Mouse (Mus musculus): Measurements from ENCODE around the gene Cacng5. TPM values are rescaled to one million over a fixed set of nuclear protein-coding genes. Genes with fewer than 3 reads are reported as not detected.

Cacng5 gene
- polyA plus RNA-seq, 1 experiment from 2014 or later, result 2.9 TPM

DNA sequence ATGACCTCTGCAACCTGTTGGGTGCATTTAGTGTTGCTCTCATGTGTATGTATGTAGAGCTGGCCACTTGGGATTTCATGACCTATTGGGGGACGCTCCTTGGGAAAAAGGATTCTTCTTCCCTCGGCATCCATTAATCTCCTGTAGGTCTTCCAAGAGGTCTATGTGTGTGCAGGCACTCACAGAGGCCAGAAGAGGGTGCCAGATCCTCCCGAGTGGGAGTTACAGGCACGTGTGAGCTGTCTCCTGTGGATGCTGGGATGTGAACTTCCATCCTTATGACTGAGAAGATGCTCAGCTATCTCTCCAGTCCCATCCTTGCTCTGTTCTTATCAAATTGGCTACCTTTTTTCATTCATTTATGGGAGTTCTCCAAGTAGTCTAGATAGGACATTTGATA is 14.4 kb downstream of the Cacng5 start:
- Histone ChIP-seq H3K9me3 (replicated peaks; ENCODE audit: control insufficient read depth, low read length) (no peaks in the 10 kb centered on the region), H3K4me1 (ENCODE audit: control insufficient read depth, insufficient read depth, low read length) (no peaks in the 10 kb centered on the region; the same call in 1 of the 2 replicates), H3K27ac (ENCODE audit: low read depth, low read length) (no peak overlapping the region), H3K9ac (ENCODE audit: low read length) (no peak overlapping the region), H3K4me3 (ENCODE audit: low read depth, low read length) (no peak overlapping the region), H3K36me3 (ENCODE audit: control insufficient read depth, insufficient read depth, low read length) (no peaks in the 10 kb centered on the region), H3K27me3 (replicated peaks; ENCODE audit: control insufficient read depth, insufficient read depth, low read length) (no peaks in the 10 kb centered on the region), H3K4me2 (ENCODE audit: low read length) (no peak overlapping the region)
- ATAC-seq (no peak), DNase-seq (ENCODE audit: low spot score) (peak; percentile 50)
- 38% methylated on average over 4 of the region's 4 CpGs for WGBS

DNA sequence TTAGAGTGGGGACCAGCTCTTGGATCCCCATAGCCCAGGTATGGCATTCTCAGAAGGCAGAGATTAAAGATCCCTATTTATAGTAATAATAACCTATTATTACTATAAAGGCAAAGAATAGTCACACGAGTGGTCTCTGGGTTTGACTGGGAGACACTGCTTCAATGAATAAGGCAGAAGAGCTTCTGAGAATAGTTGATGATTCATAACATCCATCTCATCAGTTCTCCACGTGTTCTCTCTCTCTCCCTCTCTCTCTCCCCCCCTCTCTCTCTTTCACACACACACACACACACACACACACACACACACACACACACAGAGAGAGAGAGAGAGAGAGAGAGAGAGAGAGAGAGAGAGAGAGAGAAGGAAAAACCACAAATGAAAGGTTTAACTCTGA is 16.2 kb downstream of the Cacng5 start:
- Histone ChIP-seq H3K9me3 (replicated peaks; ENCODE audit: control insufficient read depth, low read length) (no peaks in the 10 kb centered on the region), H3K27ac (ENCODE audit: low read depth, low read length) (no peak overlapping the region), H3K4me3 (ENCODE audit: low read depth, low read length) (no peak overlapping the region), H3K4me2 (ENCODE audit: low read length) (no peak overlapping the region), H3K9ac (ENCODE audit: low read length) (no peak overlapping the region), H3K27me3 (replicated peaks; ENCODE audit: control insufficient read depth, insufficient read depth, low read length) (no peaks in the 10 kb centered on the region), H3K36me3 (ENCODE audit: control insufficient read depth, insufficient read depth, low read length) (no peaks in the 10 kb centered on the region), H3K4me1 (ENCODE audit: control insufficient read depth, insufficient read depth, low read length) (no peaks in the 10 kb centered on the region)
- DNase-seq (ENCODE audit: low spot score) (no peak), ATAC-seq (no peak)
- WGBS, result 51% methylated on average over 2 of the region's 2 CpGs

DNA sequence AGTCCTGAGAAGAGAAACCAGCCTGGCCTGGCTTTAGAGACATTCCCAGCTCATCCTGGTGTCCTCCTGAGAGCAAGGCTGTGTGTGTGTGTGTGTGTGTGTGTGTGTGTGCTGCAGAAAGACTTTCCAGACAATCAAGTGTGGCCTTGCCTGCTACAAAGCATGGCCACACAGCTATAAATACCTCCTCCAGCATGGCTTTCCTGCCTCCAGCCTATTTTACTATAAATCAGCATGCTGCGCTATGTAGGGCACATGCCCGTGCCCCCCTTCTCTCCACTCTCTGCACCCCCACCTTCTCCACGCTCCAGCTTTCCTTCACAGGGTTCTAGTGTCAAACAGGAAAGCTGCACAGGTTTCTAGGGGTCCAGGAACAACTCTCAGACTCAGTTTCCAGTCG is 19.2 kb downstream of the Cacng5 start:
- no peaks in the 10 kb centered on the region for H3K9me3 ChIP-seq (replicated peaks; ENCODE audit: control insufficient read depth, low read length)
- no peaks in the 10 kb centered on the region for H3K27me3 ChIP-seq (replicated peaks; ENCODE audit: control insufficient read depth, insufficient read depth, low read length)
- H3K4me2 ChIP-seq (ENCODE audit: low read length), result no peak overlapping the region
- ATAC-seq (no peak), DNase-seq (ENCODE audit: low spot score) (no peak)
- H3K36me3 ChIP-seq (ENCODE audit: control insufficient read depth, insufficient read depth, low read length), result no peaks in the 10 kb centered on the region
- H3K9ac ChIP-seq (ENCODE audit: low read length), result 0 out of 2 replicates have a peak overlapping the region, but pooled peaks have one; percentile 9
- WGBS, result 70% methylated on average over 4 of the region's 4 CpGs
- no peaks in the 10 kb centered on the region for H3K4me1 ChIP-seq (ENCODE audit: control insufficient read depth, insufficient read depth, low read length)
- H3K4me3 ChIP-seq (ENCODE audit: low read depth, low read length), result no peak overlapping the region
- no peak overlapping the region for H3K27ac ChIP-seq (ENCODE audit: low read depth, low read length)

DNA sequence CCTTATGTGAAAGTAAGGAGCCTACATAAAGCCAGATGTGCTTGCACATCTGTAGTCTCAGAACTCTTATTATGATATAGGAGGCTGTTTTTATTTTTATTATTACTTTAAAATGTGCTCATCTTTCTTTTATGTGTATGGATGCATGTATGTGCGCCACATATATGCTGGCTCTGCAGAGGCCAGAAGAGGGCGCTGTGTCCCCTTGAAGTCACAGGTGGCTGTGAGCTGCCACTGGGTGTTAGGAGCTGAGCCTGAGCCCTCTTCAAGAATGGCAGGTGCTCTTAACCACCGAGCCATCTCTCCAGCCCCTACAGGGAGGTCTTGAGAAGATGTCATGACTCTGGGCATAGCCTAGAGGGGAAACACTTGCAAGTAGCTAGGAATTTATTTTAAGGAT is 23.5 kb downstream of the Cacng5 start:
- Histone ChIP-seq H3K36me3 (ENCODE audit: control insufficient read depth, insufficient read depth, low read length) (no peaks in the 10 kb centered on the region), H3K4me1 (ENCODE audit: control insufficient read depth, insufficient read depth, low read length) (no peaks in the 10 kb centered on the region), H3K4me2 (ENCODE audit: low read length) (no peak overlapping the region), H3K9ac (ENCODE audit: low read length) (no peak overlapping the region), H3K27ac (ENCODE audit: low read depth, low read length) (no peak overlapping the region), H3K9me3 (replicated peaks; ENCODE audit: control insufficient read depth, low read length) (no peaks in the 10 kb centered on the region), H3K4me3 (ENCODE audit: low read depth, low read length) (no peak overlapping the region), H3K27me3 (replicated peaks; ENCODE audit: control insufficient read depth, insufficient read depth, low read length) (no peaks in the 10 kb centered on the region)
- DNase-seq (ENCODE audit: low spot score) (no peak), ATAC-seq (no peak)
- 83% methylated on average over 3 of the region's 3 CpGs for WGBS

DNA sequence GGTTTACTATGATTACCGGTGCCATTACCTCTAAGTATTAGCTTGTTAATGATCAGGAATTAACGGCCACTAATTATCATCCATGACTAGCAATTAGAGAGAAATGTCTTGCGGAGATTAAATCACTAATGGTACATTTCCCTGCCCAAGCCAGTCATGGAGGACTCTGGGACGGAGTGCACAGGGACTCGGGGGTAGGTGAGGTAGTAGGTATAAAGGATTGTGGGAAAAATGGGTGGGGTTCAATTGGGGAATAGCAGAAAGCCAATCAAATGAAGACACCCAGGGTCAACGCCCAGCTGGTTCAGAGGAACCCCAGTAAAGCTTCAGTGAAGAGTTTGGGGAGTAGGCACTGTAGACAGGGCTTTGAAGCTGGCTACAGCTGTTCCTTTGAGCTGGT is 27.5 kb downstream of the Cacng5 start:
- Histone ChIP-seq H3K36me3 (ENCODE audit: control insufficient read depth, insufficient read depth, low read length) (no peaks in the 10 kb centered on the region), H3K9ac (ENCODE audit: low read length) (no peak overlapping the region), H3K4me2 (ENCODE audit: low read length) (no peak overlapping the region), H3K4me3 (ENCODE audit: low read depth, low read length) (no peak overlapping the region), H3K27me3 (replicated peaks; ENCODE audit: control insufficient read depth, insufficient read depth, low read length) (no peaks in the 10 kb centered on the region), H3K4me1 (ENCODE audit: control insufficient read depth, insufficient read depth, low read length) (no peaks in the 10 kb centered on the region), H3K27ac (ENCODE audit: low read depth, low read length) (no peak overlapping the region), H3K9me3 (replicated peaks; ENCODE audit: control insufficient read depth, low read length) (no peaks in the 10 kb centered on the region)
- ATAC-seq, result no peak
- DNase-seq (ENCODE audit: low spot score), result no peak
- 53% methylated on average over 6 of the region's 6 CpGs for WGBS

DNA sequence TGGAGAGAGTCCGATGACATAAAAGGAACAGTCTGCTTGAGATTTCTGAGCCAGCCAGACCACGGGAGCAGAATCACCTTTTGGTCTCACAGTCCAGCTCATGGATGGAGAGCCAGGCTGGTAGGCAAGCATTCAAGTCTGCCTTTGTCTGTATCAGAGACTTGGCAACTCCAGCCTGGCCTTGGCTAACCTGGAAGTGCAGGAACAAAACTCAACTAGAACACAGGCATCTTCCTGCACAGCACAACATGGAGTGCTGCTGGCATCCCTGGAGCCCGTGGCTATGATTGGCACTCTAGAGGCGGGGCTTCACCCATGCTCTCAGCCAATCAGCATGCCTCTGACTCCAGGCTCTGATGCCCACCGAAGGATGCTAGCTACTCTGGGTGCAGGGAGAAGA is 38.0 kb downstream of the Cacng5 start:
- Histone ChIP-seq H3K27ac (ENCODE audit: low read depth, low read length) (no peak overlapping the region), H3K9me3 (replicated peaks; ENCODE audit: control insufficient read depth, low read length) (no peaks in the 10 kb centered on the region), H3K4me1 (ENCODE audit: control insufficient read depth, insufficient read depth, low read length) (no peaks in the 10 kb centered on the region), H3K9ac (ENCODE audit: low read length) (no peak overlapping the region), H3K27me3 (replicated peaks; ENCODE audit: control insufficient read depth, insufficient read depth, low read length) (no peaks in the 10 kb centered on the region), H3K4me2 (ENCODE audit: low read length) (no peak overlapping the region), H3K36me3 (ENCODE audit: control insufficient read depth, insufficient read depth, low read length) (no peaks in the 10 kb centered on the region), H3K4me3 (ENCODE audit: low read depth, low read length) (no peak overlapping the region)
- ATAC-seq (peak; percentile 68), DNase-seq (ENCODE audit: low spot score) (peak; percentile 47)
- 67% methylated on average over 5 of the region's 5 CpGs for WGBS

DNA sequence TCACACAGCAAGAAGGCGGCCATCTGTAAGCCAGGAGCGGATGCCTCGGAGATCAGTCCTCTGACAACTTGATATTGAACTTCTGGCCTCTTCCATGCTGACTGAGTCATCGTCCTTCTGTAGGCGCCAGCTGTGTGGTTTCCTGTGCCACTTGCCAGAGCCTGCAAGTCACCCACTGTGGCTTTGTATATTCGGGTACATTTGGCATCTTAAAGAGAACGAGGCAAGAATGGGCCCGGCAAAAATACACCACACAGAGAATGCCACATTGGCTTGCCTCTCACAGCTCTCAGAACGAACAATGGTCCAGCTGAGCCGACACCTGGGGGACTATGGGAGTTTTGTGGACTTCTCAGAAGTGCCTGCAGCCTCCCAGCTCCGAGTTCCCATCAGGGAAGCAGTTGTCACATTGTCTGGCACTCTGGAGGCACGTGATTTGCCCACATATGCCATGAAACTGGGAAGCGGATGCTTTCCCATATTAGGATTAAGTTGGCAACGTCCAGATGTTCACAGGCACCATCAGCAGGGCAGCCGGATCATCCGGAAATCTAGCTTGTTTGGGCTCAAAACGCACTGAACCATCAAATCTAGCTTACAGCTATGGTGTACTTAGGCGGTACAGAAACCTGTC is 38.9 kb downstream of the Cacng5 start:
- no peak overlapping the region for H3K4me3 ChIP-seq (ENCODE audit: low read depth, low read length)
- no peaks in the 10 kb centered on the region for H3K4me1 ChIP-seq (ENCODE audit: control insufficient read depth, insufficient read depth, low read length)
- 69% methylated on average over 18 of the region's 18 CpGs for WGBS
- ATAC-seq, result no peak
- H3K27ac ChIP-seq (ENCODE audit: low read depth, low read length), result no peak overlapping the region
- no peak overlapping the region for H3K9ac ChIP-seq (ENCODE audit: low read length)
- H3K27me3 ChIP-seq (replicated peaks; ENCODE audit: control insufficient read depth, insufficient read depth, low read length), result no peaks in the 10 kb centered on the region
- H3K9me3 ChIP-seq (replicated peaks; ENCODE audit: control insufficient read depth, low read length), result no peaks in the 10 kb centered on the region
- no peak for DNase-seq (ENCODE audit: low spot score)
- H3K36me3 ChIP-seq (ENCODE audit: control insufficient read depth, insufficient read depth, low read length), result no peaks in the 10 kb centered on the region
- no peak overlapping the region for H3K4me2 ChIP-seq (ENCODE audit: low read length)

DNA sequence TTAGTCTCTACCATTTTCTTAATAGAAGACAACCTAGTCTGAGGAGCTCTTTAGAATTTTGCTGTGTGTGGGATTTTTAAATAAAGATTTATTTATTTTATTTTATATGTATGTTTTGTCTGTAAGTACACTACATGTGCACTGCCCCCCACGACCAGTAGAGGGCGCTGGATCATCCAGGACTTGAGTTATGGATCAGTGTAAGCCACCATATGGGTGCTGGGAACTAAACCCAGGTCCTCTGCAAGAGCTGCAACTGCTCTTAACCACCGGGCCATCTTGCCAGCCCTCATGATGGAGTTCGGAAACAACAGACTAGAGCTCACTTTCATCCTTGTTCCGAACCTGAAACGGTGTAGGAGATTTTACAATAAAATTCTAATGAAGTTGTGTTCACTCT is 42.1 kb downstream of the Cacng5 start:
- Histone ChIP-seq H3K4me1 (ENCODE audit: control insufficient read depth, insufficient read depth, low read length) (peaks cover 3% of the 10 kb centered on the region; the same call in 1 of the 2 replicates), H3K27ac (ENCODE audit: low read depth, low read length) (no peak overlapping the region), H3K36me3 (ENCODE audit: control insufficient read depth, insufficient read depth, low read length) (no peaks in the 10 kb centered on the region), H3K9me3 (replicated peaks; ENCODE audit: control insufficient read depth, low read length) (no peaks in the 10 kb centered on the region), H3K4me3 (ENCODE audit: low read depth, low read length) (no peak overlapping the region), H3K27me3 (replicated peaks; ENCODE audit: control insufficient read depth, insufficient read depth, low read length) (no peaks in the 10 kb centered on the region), H3K9ac (ENCODE audit: low read length) (no peak overlapping the region), H3K4me2 (ENCODE audit: low read length) (no peak overlapping the region)
- DNase-seq (ENCODE audit: low spot score), result no peak
- 65% methylated on average over 6 of the region's 6 CpGs for WGBS
- no peak for ATAC-seq

DNA sequence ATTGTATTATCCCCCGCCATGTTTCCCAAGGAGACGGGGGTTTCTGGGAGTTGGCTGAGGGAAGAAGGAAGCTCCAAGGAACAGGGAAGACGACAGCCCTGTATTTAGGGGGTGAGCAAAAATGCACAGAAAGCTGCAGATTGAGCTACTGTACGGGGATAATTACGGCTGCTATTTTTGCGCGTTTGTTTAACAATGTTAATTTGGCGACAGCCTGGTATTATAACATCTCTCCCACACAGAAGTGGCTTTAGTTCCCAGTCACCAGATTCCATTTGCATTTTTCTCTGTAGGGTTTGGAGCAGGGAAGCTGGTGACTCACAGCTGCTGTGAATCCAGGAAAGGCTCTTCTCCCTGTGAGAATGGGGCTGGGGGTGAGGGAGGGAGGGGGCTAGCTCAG is 47.3 kb downstream of the Cacng5 start:
- H3K9me3 ChIP-seq (replicated peaks; ENCODE audit: control insufficient read depth, low read length), result no peaks in the 10 kb centered on the region
- peaks cover 8% of the 10 kb centered on the region; the same call in 1 of the 2 replicates for H3K4me1 ChIP-seq (ENCODE audit: control insufficient read depth, insufficient read depth, low read length)
- DNase-seq (ENCODE audit: low spot score), result peak; percentile 71
- no peak overlapping the region for H3K4me2 ChIP-seq (ENCODE audit: low read length)
- H3K36me3 ChIP-seq (ENCODE audit: control insufficient read depth, insufficient read depth, low read length), result no peaks in the 10 kb centered on the region
- peak overlapping the region; percentile 22; the same call in 1 of the 2 replicates for H3K27ac ChIP-seq (ENCODE audit: low read depth, low read length)
- H3K4me3 ChIP-seq (ENCODE audit: low read depth, low read length), result no peak overlapping the region
- no peak overlapping the region for H3K9ac ChIP-seq (ENCODE audit: low read length)
- H3K27me3 ChIP-seq (replicated peaks; ENCODE audit: control insufficient read depth, insufficient read depth, low read length), result no peaks in the 10 kb centered on the region
- ATAC-seq, result peak; percentile 73
- WGBS, result 50% methylated on average over 8 of the region's 8 CpGs

Data from forebrain, embryonic 14.5 days (tissue).